Mouse (Mus musculus) CH12.LX (cell line): Measurements from ENCODE around the gene Pitpnm3.

Source experiments
- BHLHE40 ChIP-seq: IDR thresholded peaks from 2 replicates; pipeline ENCODE4 v1.6.1; 2011; ENCODE audit warnings: mild to moderate bottlenecking, low read depth, low read length, improper control_type of control experiment
- CTCF ChIP-seq, 2 experiments: IDR thresholded peaks in 1 of 2; conservative IDR thresholded peaks in 1 of 2; 2 replicates each; pipeline ENCODE4 v1.5.1; 2011 to 2012; ENCODE audit warnings: low read depth in 2 of 2, low read length in 2 of 2, improper control_type of control experiment in 1 of 2, inconsistent platforms in 1 of 2, mild to moderate bottlenecking in 1 of 2, moderate library complexity in 1 of 2
- HCFC1 ChIP-seq: IDR thresholded peaks from 2 replicates; pipeline ENCODE4 v1.6.1; 2012; ENCODE audit warnings: low read depth, mild to moderate bottlenecking, inconsistent platforms, low read length, improper control_type of control experiment
- MAX ChIP-seq: IDR thresholded peaks from 2 replicates; pipeline ENCODE4 v1.6.1; 2011; ENCODE audit warnings: low read length, improper control_type of control experiment
- POLR2A ChIP-seq: IDR thresholded peaks from 2 replicates; pipeline ENCODE4 v1.6.1; 2011; ENCODE audit warnings: low read depth, mild to moderate bottlenecking, improper control_type of control experiment, low read length
- RCOR1 ChIP-seq: conservative IDR thresholded peaks from 2 replicates; pipeline ENCODE4 v1.6.1; 2012; ENCODE audit warnings: low read depth, mild to moderate bottlenecking, inconsistent platforms, low read length, improper control_type of control experiment
- USF1 ChIP-seq: IDR thresholded peaks from 2 replicates; pipeline ENCODE4 v1.6.1; 2014; ENCODE audit warnings: low read depth, mild to moderate bottlenecking, inconsistent platforms, low read length, improper control_type of control experiment

GRCm38 (mm10) chr11:72065103-72065502 is 70.5 kb downstream of the Pitpnm3 start:
- TF ChIP-seq RCOR1 (no peak), BHLHE40 (no peak), CTCF (conservative IDR thresholded peaks at IDR 0.05 in 1 of 2, IDR thresholded peaks at IDR 0.05 in 1 of 2; ENCODE audit: low read depth in 2 of 2, low read length in 2 of 2) (no peak), POLR2A (no peak), MAX (no peak), HCFC1 (no peak), USF1 (no peak)
